Mouse (Mus musculus): ENCODE results near the gene Plcd3.

DNA sequence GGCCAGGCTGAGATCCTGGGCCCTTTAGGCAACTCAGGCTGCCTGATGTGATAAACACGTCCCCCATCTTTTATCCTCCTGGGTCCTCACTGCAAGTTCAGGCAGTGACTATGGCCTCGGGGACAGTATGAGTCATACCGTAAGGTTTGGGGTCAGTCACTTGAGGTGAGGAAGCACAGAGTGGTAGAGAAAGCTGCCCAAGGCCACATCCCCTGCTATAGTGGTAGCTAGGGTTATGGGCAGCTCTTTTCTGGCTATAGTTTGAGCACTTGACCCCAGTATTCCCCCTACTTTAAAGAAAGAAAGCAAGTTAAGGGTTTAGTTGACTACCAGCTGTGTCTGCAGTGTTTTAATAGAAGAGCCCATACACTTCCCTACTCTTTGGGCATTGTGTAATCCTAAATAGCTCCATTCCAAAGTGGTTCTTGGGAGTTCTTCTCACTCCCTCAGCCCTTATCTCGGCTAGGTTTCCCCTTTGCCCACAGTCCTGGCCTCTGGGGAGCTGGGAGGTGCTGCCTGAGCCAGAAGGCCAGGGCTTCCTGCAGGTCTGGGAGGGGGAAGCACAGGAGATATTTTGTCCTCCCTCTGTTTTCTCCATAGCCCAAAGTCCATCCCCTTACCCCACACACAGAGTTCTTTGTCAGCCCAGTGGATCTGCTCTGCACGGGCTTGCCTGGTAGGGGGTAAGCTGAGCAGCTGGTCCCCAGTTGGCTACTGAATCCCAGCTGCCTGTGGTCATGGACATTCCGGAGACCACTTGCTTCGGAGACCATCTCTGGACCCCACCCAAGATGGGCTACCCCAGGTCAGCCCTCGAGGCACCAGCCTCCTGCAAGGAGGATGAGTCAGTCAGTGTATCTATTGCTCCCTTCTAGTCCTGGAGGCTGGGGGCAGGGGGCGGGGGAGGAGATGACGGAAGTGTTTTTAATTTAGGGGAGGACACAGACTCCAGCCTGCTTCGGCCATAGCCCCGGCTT is 43.1 kb upstream of the Plcd3 start:
- TF ChIP-seq GATA1 (IDR thresholded peaks at IDR 0.05; ENCODE audit: borderline replicate concordance, low read length): peak; percentile 31; the same call in 1 of the 3 replicates
- no peak for TF ChIP-seq FLI1 (IDR thresholded peaks at IDR 0.05; ENCODE audit: low read length)

Data from megakaryocyte, embryonic 14.5 days (primary cell).